Mouse (Mus musculus): ENCODE data around the gene Henmt1. TPM values are rescaled to one million over a fixed set of nuclear protein-coding genes. Genes with fewer than 3 reads are reported as not detected.

Henmt1 gene
- polyA plus RNA-seq, 1 experiment from 2014 or later = 0.45 TPM

- peaks cover 13% of the 10 kb centered on the region for H3K4me1 ChIP-seq (ENCODE audit: insufficient read depth, low read length)
- peak overlapping the region; percentile 100 for H3K27ac ChIP-seq (ENCODE audit: low read length)
- no peaks in the 10 kb centered on the region for H3K9me3 ChIP-seq (ENCODE audit: low read length)
- under 1% methylated on average over 42 of the region's 44 CpGs for WGBS
- no peaks in the 10 kb centered on the region for H3K27me3 ChIP-seq (ENCODE audit: insufficient read depth, low read length)
- peaks cover 15% of the 10 kb centered on the region for H3K36me3 ChIP-seq (ENCODE audit: insufficient read depth, low read length)
- H3K4me3 ChIP-seq (ENCODE audit: low read length) = peak overlapping the region; percentile 82
- peak overlapping the region; percentile 95 for H3K4me2 ChIP-seq (replicated peaks; ENCODE audit: low read depth, low read length)
- ATAC-seq (ENCODE audit: low FRiP score, low TSS enrichment) = peak; percentile 91
- peak overlapping the region; percentile 93 for H3K9ac ChIP-seq (replicated peaks; ENCODE audit: low read length)
Measured at GRCm38 (mm10) chr3:108911081-108911547, 28.6 kb upstream of the Henmt1 start.

- peak; percentile 99 for ATAC-seq (ENCODE audit: low FRiP score, low TSS enrichment)
- under 1% methylated on average over 53 of the region's 53 CpGs for WGBS
- Histone ChIP-seq H3K9me3 (ENCODE audit: low read length) (no peaks in the 10 kb centered on the region), H3K27ac (ENCODE audit: low read length) (peak within 1 kb of the TSS; percentile 100), H3K4me3 (ENCODE audit: low read length) (peak within 1 kb of the TSS; percentile 82), H3K9ac (replicated peaks; ENCODE audit: low read length) (peak within 1 kb of the TSS; percentile 93), H3K27me3 (ENCODE audit: insufficient read depth, low read length) (no peaks in the 10 kb centered on the region), H3K4me1 (ENCODE audit: insufficient read depth, low read length) (peaks cover 13% of the 10 kb centered on the region), H3K36me3 (ENCODE audit: insufficient read depth, low read length) (peaks cover 10% of the 10 kb centered on the region), H3K4me2 (replicated peaks; ENCODE audit: low read depth, low read length) (peak within 1 kb of the TSS; percentile 95)
Measured at GRCm38 (mm10) chr3:108911548-108912413, 27.9 kb upstream of the Henmt1 start, which contains the start of gene Prpf38b. Gene Prpf38b (minus strand): TSS chr3:108911727.

GRCm38 (mm10) chr3:108915999-108916398, 23.7 kb upstream of the Henmt1 start:
- WGBS = 77% methylated on average over 1 of the region's 1 CpGs
- no peak overlapping the region for H3K4me2 ChIP-seq (replicated peaks; ENCODE audit: low read depth, low read length)
- no peaks in the 10 kb centered on the region for H3K4me1 ChIP-seq (ENCODE audit: insufficient read depth, low read length)
- H3K27ac ChIP-seq (ENCODE audit: low read length) = no peak overlapping the region
- no peaks in the 10 kb centered on the region for H3K36me3 ChIP-seq (ENCODE audit: insufficient read depth, low read length)
- no peak overlapping the region for H3K9ac ChIP-seq (replicated peaks; ENCODE audit: low read length)
- ATAC-seq (ENCODE audit: low FRiP score, low TSS enrichment) = no peak
- no peaks in the 10 kb centered on the region for H3K9me3 ChIP-seq (ENCODE audit: low read length)
- no peaks in the 10 kb centered on the region for H3K27me3 ChIP-seq (ENCODE audit: insufficient read depth, low read length)
- no peak overlapping the region for H3K4me3 ChIP-seq (ENCODE audit: low read length)

- H3K9ac ChIP-seq (replicated peaks; ENCODE audit: low read length) = no peak overlapping the region
- H3K9me3 ChIP-seq (ENCODE audit: low read length) = no peaks in the 10 kb centered on the region
- no peak overlapping the region for H3K4me2 ChIP-seq (replicated peaks; ENCODE audit: low read depth, low read length)
- WGBS = 55% methylated on average over 4 of the region's 4 CpGs
- H3K4me1 ChIP-seq (ENCODE audit: insufficient read depth, low read length) = no peaks in the 10 kb centered on the region
- no peaks in the 10 kb centered on the region for H3K36me3 ChIP-seq (ENCODE audit: insufficient read depth, low read length)
- no peak overlapping the region for H3K27ac ChIP-seq (ENCODE audit: low read length)
- ATAC-seq (ENCODE audit: low FRiP score, low TSS enrichment) = no peak
- no peak overlapping the region for H3K4me3 ChIP-seq (ENCODE audit: low read length)
- no peaks in the 10 kb centered on the region for H3K27me3 ChIP-seq (ENCODE audit: insufficient read depth, low read length)
Measured at GRCm38 (mm10) chr3:108916857-108917256, 22.8 kb upstream of the Henmt1 start.

- ATAC-seq (ENCODE audit: low FRiP score, low TSS enrichment) = no peak
- no peak overlapping the region for H3K4me3 ChIP-seq (ENCODE audit: low read length)
- no peaks in the 10 kb centered on the region for H3K36me3 ChIP-seq (ENCODE audit: insufficient read depth, low read length)
- no peaks in the 10 kb centered on the region for H3K4me1 ChIP-seq (ENCODE audit: insufficient read depth, low read length)
- H3K9ac ChIP-seq (replicated peaks; ENCODE audit: low read length) = no peak overlapping the region
- WGBS = 55% methylated on average over 3 of the region's 3 CpGs
- H3K9me3 ChIP-seq (ENCODE audit: low read length) = no peaks in the 10 kb centered on the region
- no peak overlapping the region for H3K4me2 ChIP-seq (replicated peaks; ENCODE audit: low read depth, low read length)
- no peak overlapping the region for H3K27ac ChIP-seq (ENCODE audit: low read length)
- no peaks in the 10 kb centered on the region for H3K27me3 ChIP-seq (ENCODE audit: insufficient read depth, low read length)
Measured at GRCm38 (mm10) chr3:108917986-108918385, 21.7 kb upstream of the Henmt1 start.

- ATAC-seq (ENCODE audit: low FRiP score, low TSS enrichment) = no peak
- H3K36me3 ChIP-seq (ENCODE audit: insufficient read depth, low read length) = no peaks in the 10 kb centered on the region
- H3K4me1 ChIP-seq (ENCODE audit: insufficient read depth, low read length) = no peaks in the 10 kb centered on the region
- H3K9ac ChIP-seq (replicated peaks; ENCODE audit: low read length) = no peak overlapping the region
- H3K4me2 ChIP-seq (replicated peaks; ENCODE audit: low read depth, low read length) = no peak overlapping the region
- H3K27ac ChIP-seq (ENCODE audit: low read length) = no peak overlapping the region
- 95% methylated on average over 1 of the region's 1 CpGs for WGBS
- H3K9me3 ChIP-seq (ENCODE audit: low read length) = no peaks in the 10 kb centered on the region
- H3K4me3 ChIP-seq (ENCODE audit: low read length) = no peak overlapping the region
- no peaks in the 10 kb centered on the region for H3K27me3 ChIP-seq (ENCODE audit: insufficient read depth, low read length)
Measured at GRCm38 (mm10) chr3:108918852-108919251, 20.8 kb upstream of the Henmt1 start.

- WGBS = 87% methylated on average over 3 of the region's 3 CpGs
Measured at GRCm38 (mm10) chr3:108920442-108921070, 19.1 kb upstream of the Henmt1 start.

GRCm38 (mm10) chr3:108921822-108922221, 17.9 kb upstream of the Henmt1 start:
- Histone ChIP-seq H3K36me3 (ENCODE audit: insufficient read depth, low read length) (no peaks in the 10 kb centered on the region), H3K9ac (replicated peaks; ENCODE audit: low read length) (no peak overlapping the region), H3K9me3 (ENCODE audit: low read length) (no peaks in the 10 kb centered on the region), H3K4me1 (ENCODE audit: insufficient read depth, low read length) (no peaks in the 10 kb centered on the region), H3K4me2 (replicated peaks; ENCODE audit: low read depth, low read length) (no peak overlapping the region), H3K27ac (ENCODE audit: low read length) (no peak overlapping the region), H3K27me3 (ENCODE audit: insufficient read depth, low read length) (no peaks in the 10 kb centered on the region), H3K4me3 (ENCODE audit: low read length) (no peak overlapping the region)
- 91% methylated on average over 1 of the region's 1 CpGs for WGBS
- ATAC-seq (ENCODE audit: low FRiP score, low TSS enrichment) = no peak

More at GRCm38 (mm10) chr3:108920442-108921070, 19.1 kb upstream of the Henmt1 start:
- no peak for ATAC-seq (ENCODE audit: low FRiP score, low TSS enrichment)
- Histone ChIP-seq H3K4me3 (ENCODE audit: low read length) (no peak overlapping the region), H3K27ac (ENCODE audit: low read length) (no peak overlapping the region), H3K9ac (replicated peaks; ENCODE audit: low read length) (no peak overlapping the region), H3K9me3 (ENCODE audit: low read length) (no peaks in the 10 kb centered on the region), H3K36me3 (ENCODE audit: insufficient read depth, low read length) (no peaks in the 10 kb centered on the region), H3K4me2 (replicated peaks; ENCODE audit: low read depth, low read length) (no peak overlapping the region), H3K27me3 (ENCODE audit: insufficient read depth, low read length) (no peaks in the 10 kb centered on the region), H3K4me1 (ENCODE audit: insufficient read depth, low read length) (no peaks in the 10 kb centered on the region)

GRCm38 (mm10) chr3:108925677-108926076, 14.0 kb upstream of the Henmt1 start:
- WGBS = 91% methylated on average over 4 of the region's 4 CpGs
- ATAC-seq (ENCODE audit: low FRiP score, low TSS enrichment) = no peak
- peaks cover 6% of the 10 kb centered on the region; the same call in 1 of the 2 replicates for H3K9me3 ChIP-seq (ENCODE audit: low read length)
- no peak overlapping the region for H3K27ac ChIP-seq (ENCODE audit: low read length)
- H3K4me2 ChIP-seq (replicated peaks; ENCODE audit: low read depth, low read length) = no peak overlapping the region
- H3K4me3 ChIP-seq (ENCODE audit: low read length) = no peak overlapping the region
- no peaks in the 10 kb centered on the region for H3K4me1 ChIP-seq (ENCODE audit: insufficient read depth, low read length)
- H3K36me3 ChIP-seq (ENCODE audit: insufficient read depth, low read length) = no peaks in the 10 kb centered on the region
- H3K27me3 ChIP-seq (ENCODE audit: insufficient read depth, low read length) = no peaks in the 10 kb centered on the region
- no peak overlapping the region for H3K9ac ChIP-seq (replicated peaks; ENCODE audit: low read length)

GRCm38 (mm10) chr3:108926308-108926707, 13.4 kb upstream of the Henmt1 start:
- 84% methylated on average over 1 of the region's 1 CpGs for WGBS
- Histone ChIP-seq H3K27me3 (ENCODE audit: insufficient read depth, low read length) (no peaks in the 10 kb centered on the region), H3K9me3 (ENCODE audit: low read length) (peaks cover 6% of the 10 kb centered on the region; the same call in 1 of the 2 replicates), H3K4me2 (replicated peaks; ENCODE audit: low read depth, low read length) (no peak overlapping the region), H3K9ac (replicated peaks; ENCODE audit: low read length) (no peak overlapping the region), H3K36me3 (ENCODE audit: insufficient read depth, low read length) (no peaks in the 10 kb centered on the region), H3K4me3 (ENCODE audit: low read length) (no peak overlapping the region), H3K4me1 (ENCODE audit: insufficient read depth, low read length) (no peaks in the 10 kb centered on the region), H3K27ac (ENCODE audit: low read length) (no peak overlapping the region)
- no peak for ATAC-seq (ENCODE audit: low FRiP score, low TSS enrichment)

Data from kidney, embryonic 16.5 days (tissue).